Mouse (Mus musculus): ENCODE measurements around the gene Lig4.

- TF ChIP-seq CTCF (IDR thresholded peaks at IDR 0.05; ENCODE audit: low read depth): no peak
- TF ChIP-seq EP300 (optimal IDR thresholded peaks at IDR 0.05): no peak
These were observed 28.2 kb downstream of the Lig4 start for GRCm38 (mm10) chr8:9949134-9949890.

Data from stomach, postnatal 0 days (tissue).